Comparison of ENCODE assay signal across 8 mouse cellular contexts in genomic region chr11:95587423-95587951, GRCm38 (mm10). TPM values are rescaled to one million over a fixed set of nuclear protein-coding genes. Genes with fewer than 3 reads are reported as not detected.
DNase-seq lines count a peak whose midpoint lies in the region; ATAC-seq and TF ChIP-seq lines count a peak whose summit lies in the region.

Ngfr (minus strand) TSS chr11:95587735.

- H3K4me2 ChIP-seq in forebrain, embryonic 12.5 days, result peak within 1 kb of the TSS; percentile 76
- peak within 1 kb of the TSS; percentile 84 for H3K4me2 ChIP-seq in hindbrain, postnatal 0 days (ENCODE audit: low read depth, low read length)

- TF ChIP-seq POLR2A in liver, adult 2 months (IDR thresholded peaks at IDR 0.05; ENCODE audit: extremely low read depth, insufficient read depth, low read length), result 0 out of 2 replicates have a peak, but pooled peaks have one; percentile 32

- H3K4me3 ChIP-seq in forebrain, embryonic 12.5 days (replicated peaks), result peak within 1 kb of the TSS; percentile 47
- peak within 1 kb of the TSS; percentile 51 for H3K4me3 ChIP-seq in hindbrain, postnatal 0 days (ENCODE audit: low read length)
- H3K4me3 ChIP-seq in liver, adult 2 months (ENCODE audit: insufficient read depth, low read depth, low read length), result peak within 1 kb of the TSS; percentile 56

- TF ChIP-seq CTCF in hindbrain, postnatal 0 days (IDR thresholded peaks at IDR 0.05; ENCODE audit: low read depth), result no peak
- TF ChIP-seq CTCF in liver, adult 2 months (IDR thresholded peaks at IDR 0.05; ENCODE audit: low read depth, low read length), result no peak

- no peaks in the 10 kb centered on the region for H3K36me3 ChIP-seq in forebrain, embryonic 12.5 days (replicated peaks)
- H3K36me3 ChIP-seq in hindbrain, postnatal 0 days (ENCODE audit: insufficient read depth, low read length), result no peaks in the 10 kb centered on the region
- H3K36me3 ChIP-seq in liver, adult 2 months (ENCODE audit: control insufficient read depth, insufficient read depth, low read length), result no peaks in the 10 kb centered on the region

- peak within 1 kb of the TSS; percentile 56 for H3K9ac ChIP-seq in forebrain, embryonic 12.5 days
- H3K9ac ChIP-seq in hindbrain, postnatal 0 days (replicated peaks; ENCODE audit: low read length), result peak within 1 kb of the TSS; percentile 51
- peak within 1 kb of the TSS; percentile 23; the same call in 1 of the 2 replicates for H3K9ac ChIP-seq in liver, adult 2 months (ENCODE audit: low read depth, low read length)

- peak; percentile 87 for ATAC-seq in forebrain, embryonic 12.5 days (ENCODE audit: low FRiP score)
- ATAC-seq in hindbrain, postnatal 0 days, result peak; percentile 61

- peak within 1 kb of the TSS; percentile 69 for H3K27ac ChIP-seq in forebrain, embryonic 12.5 days
- peak within 1 kb of the TSS; percentile 54 for H3K27ac ChIP-seq in hindbrain, postnatal 0 days
- no peak within 1 kb of the TSS for H3K27ac ChIP-seq in liver, adult 2 months (replicated peaks; ENCODE audit: insufficient read depth, low read depth, low read length)

- DNase-seq in heart, adult 11 months, result peak; percentile 92
- no peak for DNase-seq in heart, adult 8-10 months (ENCODE audit: low spot score)
- DNase-seq in adrenal gland, postnatal 36 days, result peak; percentile 45 to 57
- peak; percentile 82 for DNase-seq in hindbrain, postnatal 0 days (ENCODE audit: low spot score)
- no peak for DNase-seq in liver, adult 2 months (ENCODE audit: extremely low read depth, low read depth, low spot score)
- DNase-seq in neural tube, embryonic 10.5 days (ENCODE audit: extremely low spot score, low spot score), result peak; percentile 73
- DNase-seq in thymus, postnatal 4 days, result peak; percentile 66

- under 1% methylated on average over 28 of the region's 39 CpGs for WGBS in forebrain, embryonic 12.5 days
- WGBS in hindbrain, postnatal 0 days, result under 1% methylated on average over 30 of the region's 39 CpGs
- 4% methylated on average over 39 of the region's 39 CpGs for whole genome bisulfite sequencing in liver, adult 2 months

- H3K27me3 ChIP-seq in forebrain, embryonic 12.5 days, result peaks cover 94% of the 10 kb centered on the region
- H3K27me3 ChIP-seq in hindbrain, postnatal 0 days (ENCODE audit: insufficient read depth, low read length), result peaks cover 10% of the 10 kb centered on the region; the same call in 1 of the 2 replicates
- H3K27me3 ChIP-seq in liver, adult 2 months (ENCODE audit: control insufficient read depth, insufficient read depth, low read length), result peaks cover 10% of the 10 kb centered on the region

- H3K9me3 ChIP-seq in forebrain, embryonic 12.5 days, result no peaks in the 10 kb centered on the region
- H3K9me3 ChIP-seq in hindbrain, postnatal 0 days (ENCODE audit: low read length), result no peaks in the 10 kb centered on the region

- H3K79me2 ChIP-seq in liver, adult 2 months (ENCODE audit: control insufficient read depth, insufficient read depth, low read length), result no peaks in the 10 kb centered on the region

- peaks cover 30% of the 10 kb centered on the region for H3K4me1 ChIP-seq in forebrain, embryonic 12.5 days
- peaks cover 8% of the 10 kb centered on the region for H3K4me1 ChIP-seq in hindbrain, postnatal 0 days (ENCODE audit: insufficient read depth, low read length)
- H3K4me1 ChIP-seq in liver, adult 2 months (ENCODE audit: control insufficient read depth, insufficient read depth, low read length), result no peaks in the 10 kb centered on the region

RNA-seq across cellular contexts. Expression of gene Ngfr, which starts in this region (rescaled TPM):
- total RNA-seq in heart, adult 8-10 months (2022), result under 1 TPM; 0.29 to 0.52 (median 0.47) TPM
- 1 to 10 TPM; 3.6 to 4.0 TPM for total RNA-seq in adrenal gland, postnatal 36 days (2021)
- polyA plus RNA-seq in forebrain, embryonic 12.5 days (2016; fragmentation: Nextera tagmentation; extraction: Ambion mirVana), result 10.5 and 10.9 TPM in 2 replicates
- 53.2 and 66.9 TPM in 2 replicates for total RNA-seq in hindbrain, postnatal 0 days (2014; rRNA removed)
- polyA plus RNA-seq in hindbrain, postnatal 0 days (2015; fragmentation: Nextera tagmentation; extraction: Ambion mirVana), result 25.4 and 31.0 TPM in 2 replicates
- 1.0 and 3.0 TPM in 2 replicates for total RNA-seq in liver, adult 2 months (2014; rRNA removed)
- 4.9 and 6.9 TPM in 2 replicates for polyA plus RNA-seq in liver, adult 2 months (2012; rRNA removed)

Comparison
In these comparisons a context has a peak if more than half of its experiments do, and no peak if none do; other contexts are left out.
1. RNA of gene Ngfr (total RNA-seq): 53.2 to 66.9 TPM in hindbrain, postnatal 0 days; 3.6 to 4.0 TPM in adrenal gland, postnatal 36 days, 1.0 to 3.0 TPM in liver, adult 2 months and 0.29 to 0.52 TPM in heart, adult 8-10 months; every median in the first group is over 10 times any median in the second.
2. DNase-seq: peak in heart, adult 11 months (single experiment), adrenal gland, postnatal 36 days (2 of 2), hindbrain, postnatal 0 days (single experiment), neural tube, embryonic 10.5 days (single experiment) and thymus, postnatal 4 days (single experiment); none in heart, adult 8-10 months (single experiment) and liver, adult 2 months (single experiment).
3. Peak in every context shown above with its lines, with median percentiles within 50 percentile points of each other: H3K4me3 ChIP-seq and H3K9ac ChIP-seq.